Mouse (Mus musculus) testis, postnatal 14 days (tissue): ENCODE measurements around the gene Itga7.

Source experiments
- DNase-seq: peaks from one replicate; pipeline ENCODE4 v3.0.0; 2021; ENCODE audit warnings: low spot score

Gene Itga7

DNA sequence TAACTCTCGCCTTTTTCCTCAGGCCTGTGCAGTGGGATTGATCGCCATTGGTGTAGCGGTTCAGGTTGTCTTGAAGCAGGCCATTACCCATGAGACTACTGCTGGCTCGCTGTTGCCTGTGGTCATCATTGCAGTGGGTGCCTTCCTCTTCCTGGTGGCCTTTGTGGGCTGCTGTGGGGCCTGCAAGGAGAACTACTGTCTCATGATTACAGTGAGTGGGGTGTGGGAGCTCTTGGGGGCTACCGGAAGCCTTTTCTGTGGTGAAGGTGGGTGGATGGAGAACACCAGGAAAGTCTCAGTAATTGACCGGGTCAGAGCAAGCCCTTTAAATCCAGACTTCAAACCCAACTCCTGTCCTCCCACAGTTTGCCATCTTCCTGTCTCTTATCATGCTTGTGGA is 22.2 kb upstream of the Itga7 start:
- no peak for DNase-seq

DNA sequence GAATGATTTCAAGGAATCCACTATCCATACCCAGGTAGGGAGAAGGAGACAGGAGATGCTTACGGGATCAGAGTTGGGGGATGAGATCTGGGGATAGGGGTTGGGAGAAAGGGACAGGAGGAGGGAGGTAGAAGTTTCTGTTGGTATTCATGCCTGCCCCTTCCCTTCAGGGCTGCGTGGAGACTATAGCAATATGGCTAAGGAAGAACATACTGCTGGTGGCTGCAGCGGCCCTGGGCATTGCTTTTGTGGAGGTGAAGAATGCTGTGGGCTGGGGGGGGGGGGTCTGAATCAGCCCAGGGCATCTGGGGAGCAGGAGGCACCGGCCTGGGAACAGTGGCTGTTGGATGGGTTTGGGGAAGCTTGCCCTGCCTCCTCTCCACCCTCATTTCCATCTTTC is 21.4 kb upstream of the Itga7 start:
- DNase-seq, result no peak

- no peak for DNase-seq
These were observed 20.8 kb upstream of the Itga7 start for GRCm38 (mm10) chr10:128912791-128913190.

DNA sequence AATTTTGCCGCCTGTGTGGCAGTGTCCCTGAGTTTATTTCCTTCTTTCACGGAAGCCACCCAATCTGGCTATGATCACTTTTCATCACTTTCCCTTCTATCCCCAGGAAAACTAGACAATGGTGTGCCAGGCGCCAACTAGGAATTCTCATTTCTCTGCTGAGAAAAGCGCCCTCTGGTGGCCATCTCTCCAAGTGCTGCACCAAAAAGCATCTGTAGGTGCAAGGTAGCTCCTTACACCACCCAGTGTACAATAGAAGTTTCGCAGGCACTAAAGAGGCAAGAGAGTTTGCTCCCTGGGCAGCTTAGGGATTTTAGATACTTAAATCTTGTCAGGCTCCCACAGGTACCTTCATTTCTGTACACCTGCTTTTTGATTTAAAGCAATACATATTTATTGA is 20.4 kb upstream of the Itga7 start:
- peak; percentile 77 for DNase-seq

DNA sequence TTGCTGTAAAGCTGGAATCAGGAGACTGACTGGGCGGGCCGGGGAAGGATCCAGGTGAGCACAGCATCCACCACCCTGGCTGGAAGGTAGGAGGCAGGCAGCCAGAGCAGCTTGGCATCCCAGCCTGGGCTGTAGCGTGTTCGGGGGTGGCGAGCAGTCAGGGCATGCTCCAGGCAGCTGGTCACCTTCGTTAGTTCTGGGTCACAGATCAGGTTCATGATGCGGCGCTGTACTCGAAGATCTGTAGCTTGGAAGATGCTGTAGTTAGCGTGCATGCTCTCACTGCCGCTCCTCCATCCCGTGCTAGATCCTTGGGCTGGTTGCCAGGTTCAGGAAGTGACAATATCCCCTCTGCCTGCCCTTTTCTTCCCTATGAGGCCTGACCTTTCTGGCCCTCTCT is 19.9 kb upstream of the Itga7 start:
- no peak for DNase-seq

GRCm38 (mm10) chr10:128915550-128915949 is 18.1 kb upstream of the Itga7 start:
- DNase-seq, result no peak

- DNase-seq, result no peak
These were observed 17.0 kb upstream of the Itga7 start for GRCm38 (mm10) chr10:128916665-128917064.

- no peak for DNase-seq
These were observed 16.2 kb upstream of the Itga7 start for GRCm38 (mm10) chr10:128917400-128917799.

GRCm38 (mm10) chr10:128918246-128918645 is 15.4 kb upstream of the Itga7 start:
- DNase-seq, result no peak

GRCm38 (mm10) chr10:128919203-128919631 is 14.4 kb upstream of the Itga7 start:
- DNase-seq, result no peak

DNA sequence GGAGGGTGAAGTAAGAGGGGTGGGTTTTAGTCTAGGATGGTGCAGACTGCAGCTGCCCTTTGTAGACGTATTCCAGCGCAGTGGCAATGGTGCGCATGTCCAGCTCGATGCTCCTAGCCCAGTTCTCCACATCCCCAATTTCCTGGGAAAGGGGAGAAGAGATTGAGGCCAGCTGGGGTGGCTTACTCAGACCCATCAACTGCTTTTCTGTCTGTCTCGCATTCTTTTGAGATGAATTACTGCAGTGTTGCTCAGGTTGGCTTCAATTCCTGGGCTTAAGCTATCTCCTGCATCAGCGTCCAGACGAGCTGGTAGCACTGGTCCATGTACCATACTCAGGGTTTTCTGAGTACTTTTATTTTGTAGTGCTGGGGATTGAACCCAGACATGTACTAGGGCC is 13.7 kb upstream of the Itga7 start:
- DNase-seq, result no peak

- no peak for DNase-seq
These were observed 12.9 kb upstream of the Itga7 start for GRCm38 (mm10) chr10:128920736-128921161.

- no peak for DNase-seq
These were observed 12.4 kb upstream of the Itga7 start for GRCm38 (mm10) chr10:128921251-128921650.

DNA sequence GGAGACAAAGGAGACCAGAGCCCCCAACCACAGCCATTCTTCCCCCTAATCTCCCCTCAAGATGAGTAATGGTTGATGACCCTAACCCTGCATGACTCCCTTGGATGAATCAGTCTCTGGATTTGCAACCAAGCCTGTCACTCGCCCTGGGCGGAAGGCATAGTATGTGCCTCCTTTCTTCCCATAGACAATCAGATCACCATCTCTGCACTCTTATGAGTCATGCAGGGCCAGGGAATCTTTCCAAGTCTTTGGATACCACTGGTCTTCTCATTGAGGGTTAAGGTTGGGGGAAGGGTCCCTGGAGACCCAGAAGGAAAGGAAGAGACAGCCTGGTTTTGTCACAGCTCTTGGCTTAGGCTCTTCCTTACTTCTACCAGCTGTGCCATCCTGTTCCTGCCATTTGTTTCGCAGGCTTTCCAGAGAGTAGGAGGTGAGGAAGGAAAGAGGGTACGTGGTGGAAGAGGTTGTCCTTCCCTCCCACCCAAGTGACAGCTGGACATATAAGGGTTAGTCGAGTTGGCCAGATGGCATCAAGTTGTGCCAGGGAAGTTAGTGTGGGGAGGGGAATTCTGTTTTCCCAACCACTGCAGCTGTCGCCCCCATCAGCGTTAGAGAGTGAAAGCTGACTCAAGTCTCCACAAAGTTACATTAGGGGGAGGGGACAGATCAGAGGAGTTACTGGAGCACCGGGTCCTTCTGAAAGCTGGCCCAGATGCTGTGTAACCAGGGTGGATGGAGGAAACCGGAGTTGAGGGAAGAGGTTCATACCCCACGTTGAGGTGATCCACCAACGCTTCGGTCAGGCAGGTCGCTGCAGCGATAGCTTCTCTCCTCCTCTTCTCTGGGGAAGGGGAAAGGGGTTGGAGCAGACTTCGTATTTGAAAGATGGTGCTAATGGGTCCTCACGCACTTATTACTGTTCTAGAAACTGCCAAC is 11.5 kb upstream of the Itga7 start:
- DNase-seq, result no peak

DNA sequence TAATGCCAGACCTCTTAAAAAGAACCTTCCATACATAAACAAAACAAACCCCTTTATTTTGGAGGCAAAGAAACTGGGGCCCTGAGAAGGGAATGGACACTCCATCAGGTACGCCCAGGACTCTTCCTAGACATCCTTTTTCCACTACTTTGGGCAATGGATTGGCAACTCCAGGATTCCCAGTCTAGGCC is 10.9 kb upstream of the Itga7 start, which contains the start of gene Rdh5:
Gene Rdh5, minus strand, starts transcription at position 67 of the 191 bp plus-strand sequence.
- no peak for DNase-seq

GRCm38 (mm10) chr10:128923013-128923691 is 10.5 kb upstream of the Itga7 start:
- peak; percentile 93 for DNase-seq

DNA sequence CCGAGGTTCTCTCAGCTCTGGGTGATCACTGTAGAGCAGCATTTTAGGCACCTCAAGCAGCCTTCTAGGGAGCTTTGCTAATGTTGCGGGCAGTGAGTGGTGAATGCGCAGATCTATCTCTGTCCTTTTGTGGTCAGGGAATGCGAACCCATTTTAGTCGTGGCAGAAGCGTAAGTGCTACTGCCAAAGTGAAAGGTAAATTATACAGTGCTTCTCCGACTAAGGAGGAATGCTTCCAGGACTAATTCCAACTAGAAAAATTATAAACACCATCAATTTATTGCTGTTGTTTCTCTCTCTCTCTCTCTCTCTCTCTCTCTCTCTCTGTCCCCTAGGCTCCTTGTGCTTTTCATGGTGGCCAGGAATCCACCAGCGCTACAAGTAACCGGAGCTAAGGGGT is 9.7 kb upstream of the Itga7 start, which contains the start of gene Bloc1s1:
Gene Bloc1s1, minus strand, starts transcription at position 101 of the 400 bp plus-strand sequence.
- DNase-seq, result no peak

GRCm38 (mm10) chr10:128928356-128928755 is 5.3 kb upstream of the Itga7 start:
- DNase-seq, result no peak

GRCm38 (mm10) chr10:128929638-128930378 is 3.8 kb upstream of the Itga7 start:
- DNase-seq, result no peak

DNA sequence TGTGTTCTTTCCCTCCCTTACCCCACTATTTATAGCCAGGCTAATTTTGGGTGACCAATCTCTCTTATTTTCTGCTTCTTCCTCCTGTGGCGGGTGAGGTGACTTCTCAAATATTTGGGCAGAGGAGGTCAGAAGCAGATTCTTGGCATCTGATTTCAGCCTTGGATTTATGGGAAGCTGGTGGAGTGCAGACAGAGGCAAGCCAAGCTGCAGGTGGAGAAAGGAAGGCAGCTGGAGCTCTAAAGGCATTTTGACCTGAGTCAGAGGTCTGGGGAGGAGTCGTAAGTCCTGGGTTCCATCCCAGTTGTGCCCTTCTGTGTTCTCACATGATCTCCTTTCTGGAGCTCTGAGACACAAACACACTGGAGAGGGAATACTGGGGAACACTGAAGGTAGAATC is 2.2 kb upstream of the Itga7 start:
- DNase-seq, result no peak

DNA sequence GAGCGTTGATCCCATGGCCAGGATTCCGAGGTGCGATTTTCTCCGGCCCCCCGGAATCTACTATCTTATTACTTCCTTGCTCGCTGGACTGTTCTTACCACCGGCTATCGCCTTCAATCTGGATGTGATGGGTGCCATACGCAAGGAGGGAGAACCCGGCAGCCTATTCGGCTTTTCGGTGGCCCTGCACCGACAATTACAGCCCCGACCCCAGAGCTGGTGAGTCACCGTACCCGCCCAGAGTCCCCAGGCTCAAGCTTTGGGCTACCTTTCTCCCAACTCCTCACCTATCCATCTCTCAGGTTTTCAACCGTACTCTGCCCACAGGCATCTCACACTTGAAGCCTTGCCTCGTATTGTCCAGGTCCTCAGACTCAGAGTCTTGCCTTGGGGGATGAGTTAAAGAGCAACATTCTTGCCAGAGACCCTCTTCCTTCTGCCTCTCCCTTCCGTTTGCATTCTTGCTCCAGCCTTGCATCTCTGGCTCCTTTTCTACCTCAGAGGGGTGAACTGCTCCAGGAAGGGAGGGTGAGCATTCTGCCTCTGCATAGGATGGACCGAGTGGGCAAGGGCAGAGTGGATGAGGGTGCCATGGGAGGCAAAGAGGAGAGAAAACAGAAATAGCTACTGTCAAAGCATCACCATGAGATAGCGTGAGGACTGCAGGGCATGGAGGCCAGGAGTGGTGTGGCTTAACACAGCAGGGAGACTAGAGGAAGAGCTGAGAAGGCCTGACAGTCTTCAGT is 531 bp downstream of the Itga7 start:
- DNase-seq, result no peak
